Mouse (Mus musculus) induced T-regulatory cell, adult 2 months (primary cell): Measurements from ENCODE around the gene Uri1.

Source experiments
- DNase-seq: peaks from one replicate; pipeline ENCODE4 v3.0.0-alpha.2; 2012; ENCODE audit warnings: low read depth

Gene Uri1

GRCm38 (mm10) chr7:38013946-38014345 is 9.4 kb downstream of the Uri1 start:
- no peak for DNase-seq

DNA sequence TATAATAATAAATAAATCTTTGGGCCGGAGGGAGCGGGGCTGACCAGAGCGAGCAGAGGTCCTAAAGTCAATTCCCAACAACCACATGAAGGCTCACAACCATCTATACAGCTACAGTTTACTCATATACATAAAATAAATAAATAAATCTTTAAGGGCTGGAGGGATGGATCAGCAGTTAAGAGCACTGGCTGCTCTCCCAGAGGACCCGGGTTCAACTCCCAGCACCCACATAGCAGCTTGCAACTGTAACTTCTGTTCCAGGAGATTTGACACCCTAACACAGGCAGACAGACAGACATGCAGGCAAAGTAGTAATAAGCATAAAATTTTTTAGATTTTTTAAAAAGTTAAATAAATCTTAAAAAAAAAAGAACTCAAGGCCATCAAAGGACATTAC is 10.5 kb downstream of the Uri1 start:
- no peak for DNase-seq

DNA sequence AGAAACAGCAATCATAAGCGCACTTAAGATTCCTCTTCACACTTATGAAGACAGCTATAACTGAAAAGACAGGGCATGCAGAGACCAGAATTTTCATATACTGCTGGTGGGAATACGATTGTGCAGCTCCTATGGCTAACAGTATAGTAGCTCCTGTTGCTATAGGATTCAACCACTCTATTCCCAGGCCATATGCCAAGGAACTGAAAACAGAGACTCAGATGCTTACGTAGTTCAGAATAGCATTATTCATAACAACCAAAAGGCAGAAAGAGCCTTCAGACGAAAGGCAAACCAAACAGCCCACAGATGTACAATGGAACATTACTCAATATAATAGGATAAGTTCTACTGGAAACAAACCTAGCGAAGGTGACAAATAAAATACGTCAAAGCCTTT is 15.0 kb downstream of the Uri1 start:
- DNase-seq: no peak

DNA sequence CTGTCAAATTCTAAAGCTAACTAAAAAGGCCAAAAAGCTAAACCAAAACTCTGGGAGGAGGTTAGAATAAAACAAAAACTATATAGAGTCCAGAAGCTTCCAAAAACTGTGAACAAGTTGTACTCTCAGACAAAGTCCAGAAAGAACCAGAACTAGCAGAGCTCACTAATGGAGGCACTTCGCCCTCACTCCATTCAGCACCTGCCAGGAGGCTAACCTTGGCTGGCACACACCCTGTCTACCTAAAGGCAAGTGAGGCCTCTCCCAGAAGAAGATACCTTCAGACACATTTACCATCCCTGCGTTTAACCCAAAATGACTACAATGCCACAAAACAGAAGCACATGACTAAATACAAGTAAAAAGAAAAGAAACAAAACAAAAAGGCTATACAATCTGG is 20.9 kb downstream of the Uri1 start:
- DNase-seq: no peak

- peak; percentile 61 for DNase-seq
These were observed 23.7 kb downstream of the Uri1 start for GRCm38 (mm10) chr7:37999691-38000090.

DNA sequence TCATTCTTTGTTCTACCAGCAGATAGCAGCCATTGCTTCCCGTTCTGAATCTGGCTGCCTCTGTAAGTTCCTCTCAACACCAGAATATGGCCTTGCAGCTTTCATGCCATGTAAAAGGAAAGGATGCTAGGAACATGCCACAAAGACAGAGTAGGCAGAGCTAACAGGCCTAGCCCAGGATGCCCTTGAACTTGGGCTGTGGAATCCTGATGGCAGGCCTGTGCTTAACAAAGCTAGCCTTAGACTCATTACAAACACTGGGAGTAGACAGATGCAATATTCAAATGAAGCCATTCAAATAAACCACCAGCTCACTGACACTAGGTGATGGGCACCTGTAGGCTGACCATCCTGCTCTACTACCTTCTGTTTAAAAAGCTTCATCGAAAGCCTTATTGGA is 30.5 kb downstream of the Uri1 start:
- no peak for DNase-seq

DNA sequence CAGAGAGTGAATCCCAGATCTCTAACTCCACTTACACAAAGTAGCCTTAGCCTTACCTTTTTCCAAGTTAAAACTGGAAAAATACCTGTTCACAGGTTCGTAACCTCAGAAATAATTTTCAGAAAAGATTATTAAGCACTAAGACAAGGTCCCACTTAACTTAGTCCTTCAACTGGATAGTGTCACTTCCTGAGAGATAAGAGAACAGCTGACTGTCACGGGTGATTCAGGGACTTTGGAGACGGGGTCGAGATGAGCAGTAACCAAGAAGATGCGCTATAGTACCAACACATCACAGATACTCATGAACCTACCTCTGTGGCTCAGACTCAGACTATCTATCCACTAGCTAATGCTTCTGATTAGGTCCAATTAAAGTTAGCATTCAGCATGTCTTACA is 38.5 kb downstream of the Uri1 start:
- no peak for DNase-seq

DNA sequence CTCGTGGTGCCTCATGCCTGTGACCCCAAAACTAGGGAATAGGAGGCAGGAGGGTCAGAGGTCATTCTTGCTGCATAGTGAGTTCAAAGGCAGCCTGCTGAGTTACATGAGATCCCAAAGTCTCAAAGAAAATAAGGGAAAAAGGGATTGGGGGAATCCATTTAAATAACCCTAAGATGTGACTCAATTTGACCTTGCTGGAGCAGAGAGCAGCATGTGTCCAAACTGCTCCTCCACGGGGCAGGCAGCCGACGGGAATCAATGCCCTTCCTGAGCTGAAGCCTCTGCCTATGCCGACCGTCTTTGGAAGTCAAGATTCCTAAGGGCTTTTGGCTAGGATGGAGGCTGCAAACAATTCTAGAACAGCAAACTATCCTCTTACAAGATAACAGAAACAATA is 39.9 kb downstream of the Uri1 start:
- DNase-seq: no peak

GRCm38 (mm10) chr7:37979729-37980128 is 43.6 kb downstream of the Uri1 start:
- no peak for DNase-seq

- DNase-seq: peak; percentile 42
These were observed 44.9 kb downstream of the Uri1 start for GRCm38 (mm10) chr7:37978412-37978811.

- DNase-seq: peak; percentile 32
These were observed 45.7 kb downstream of the Uri1 start for GRCm38 (mm10) chr7:37977676-37978075.

- DNase-seq: no peak
These were observed 50.3 kb downstream of the Uri1 start for GRCm38 (mm10) chr7:37972999-37973555.

- DNase-seq: no peak
These were observed 50.8 kb downstream of the Uri1 start for GRCm38 (mm10) chr7:37972571-37972970.

- DNase-seq: no peak
These were observed 61.0 kb downstream of the Uri1 start for GRCm38 (mm10) chr7:37962326-37962725.

- DNase-seq: no peak
These were observed 62.1 kb downstream of the Uri1 start for GRCm38 (mm10) chr7:37961247-37961646.

DNA sequence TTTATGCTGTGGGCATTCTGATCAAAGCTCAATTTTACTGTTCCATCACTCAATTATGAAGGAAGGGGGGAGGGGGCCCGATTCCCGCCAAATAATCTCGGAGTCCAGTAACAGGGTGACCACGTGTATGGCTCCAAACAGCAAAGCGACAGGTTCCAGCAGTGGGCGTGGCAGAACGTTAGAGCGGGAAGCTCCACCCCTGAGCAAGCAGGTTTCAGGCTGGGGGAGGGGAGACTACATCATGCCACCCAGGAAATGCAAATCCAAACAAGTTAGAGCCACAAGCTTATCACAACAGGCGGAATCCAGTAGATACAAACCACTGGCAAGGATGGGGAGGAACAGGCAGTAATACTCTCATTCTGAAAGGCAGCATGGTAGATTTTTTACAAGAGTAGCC is 71.5 kb downstream of the Uri1 start:
- DNase-seq: no peak

GRCm38 (mm10) chr7:37936459-37936858 is 86.9 kb downstream of the Uri1 start:
- no peak for DNase-seq

DNA sequence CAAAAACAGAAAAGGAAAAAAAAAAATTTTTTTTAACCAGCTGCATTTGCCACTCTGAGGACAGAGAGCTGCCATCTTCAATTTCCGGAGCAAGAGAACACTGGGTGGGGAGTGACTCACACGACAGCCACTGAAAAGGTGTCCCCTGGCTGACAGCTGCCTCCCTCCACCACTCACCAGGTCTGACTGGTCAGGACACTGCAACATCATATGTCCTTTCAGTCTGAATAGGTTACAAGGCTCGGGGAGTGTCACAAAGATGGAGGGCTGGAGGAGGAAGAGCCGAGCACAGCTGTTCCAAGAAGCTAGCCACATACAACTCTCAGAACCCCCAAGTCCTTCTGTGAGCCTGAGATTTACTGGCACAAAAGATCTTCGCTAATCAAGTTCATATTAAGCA is 87.6 kb downstream of the Uri1 start:
- DNase-seq: no peak

DNA sequence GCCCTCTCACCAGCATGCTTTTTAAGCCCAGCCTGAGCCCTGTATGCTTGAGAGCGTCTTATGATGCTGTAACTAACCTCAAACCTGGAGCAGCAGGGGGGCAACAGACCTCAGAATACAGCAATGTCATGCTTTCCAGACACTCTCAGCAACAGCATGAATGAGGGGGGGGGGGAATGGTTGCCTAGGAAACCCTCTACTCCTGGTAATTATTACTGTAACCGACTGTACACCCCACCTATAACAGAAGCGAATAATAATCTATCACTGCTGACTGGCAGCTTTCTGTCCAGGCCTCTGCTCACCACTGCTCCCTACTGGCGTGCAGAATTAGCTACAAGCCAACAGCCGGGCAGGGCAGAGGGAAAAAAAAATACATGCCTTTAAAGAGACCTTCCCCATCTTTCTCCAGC is 88.6 kb downstream of the Uri1 start:
- DNase-seq: peak; percentile 14

DNA sequence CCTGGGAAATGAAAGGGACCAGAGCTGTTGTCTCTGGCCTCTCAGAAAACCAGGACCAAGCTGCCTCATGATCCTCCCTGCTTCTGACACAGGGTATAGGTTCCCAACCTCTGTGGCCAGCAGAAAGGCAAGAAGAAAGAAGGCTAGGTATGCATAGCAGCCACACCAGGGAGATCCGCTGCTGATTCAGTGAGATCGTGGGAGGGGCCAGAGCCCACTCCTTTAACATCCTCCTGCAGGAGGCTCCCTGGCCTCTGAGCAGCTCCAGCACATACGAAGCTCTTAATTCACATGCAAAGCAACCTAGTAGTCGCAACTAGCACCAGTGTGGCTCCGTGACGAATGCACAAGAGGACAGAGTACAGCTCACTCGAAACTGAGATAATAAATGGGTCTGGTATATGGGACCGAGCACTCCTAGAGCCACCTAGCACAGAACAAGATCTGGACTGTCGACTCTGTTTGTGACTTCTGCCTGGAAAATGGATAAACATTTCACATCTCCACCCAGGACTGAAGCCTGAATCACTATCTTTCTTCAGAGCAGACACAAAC is 89.5 kb downstream of the Uri1 start:
- no peak for DNase-seq

GRCm38 (mm10) chr7:37931631-37932030 is 91.7 kb downstream of the Uri1 start:
- no peak for DNase-seq

- no peak for DNase-seq
These were observed 93.6 kb downstream of the Uri1 start for GRCm38 (mm10) chr7:37929738-37930137.

DNA sequence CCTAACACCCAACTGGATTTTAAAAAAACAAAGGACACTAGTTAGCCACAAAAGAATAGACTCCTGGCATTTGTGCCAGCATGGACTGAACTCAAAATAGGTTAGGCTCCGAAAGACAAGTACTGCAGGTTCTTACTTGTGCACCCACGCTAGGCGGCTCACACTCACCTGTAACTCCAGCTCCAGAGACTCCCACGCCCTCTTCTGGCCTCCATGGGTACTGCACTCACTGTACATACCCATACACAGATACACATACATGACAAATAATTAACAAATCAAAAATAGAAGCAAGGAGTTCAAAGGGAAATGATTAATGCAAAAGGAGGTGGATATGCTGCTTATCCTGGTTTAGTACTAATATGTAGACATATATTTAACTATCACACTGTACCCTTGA is 100.4 kb downstream of the Uri1 start:
- DNase-seq: no peak

- DNase-seq: no peak
These were observed 101.5 kb downstream of the Uri1 start for GRCm38 (mm10) chr7:37921681-37922430.
